Mouse (Mus musculus) intestine, embryonic 14.5 days (tissue): ENCODE results near the gene Chmp2a. TPM values are rescaled to one million over a fixed set of nuclear protein-coding genes. Genes with fewer than 3 reads are reported as not detected.

Experiments
- ATAC-seq: fragments of 200-750 bp; cut with Nextera tagmentation; replicated peaks from 2 replicates; pipeline ENCODE4 v1.8.0; 2017; ENCODE audit warnings: low read depth, moderate number of reproducible peaks, moderate TSS enrichment, moderate library complexity; ENCODE audit not compliant: low FRiP score, low TSS enrichment
- DNase-seq: peaks from one replicate; pipeline ENCODE4 v3.0.0-alpha.2; 2018; ENCODE audit warnings: low spot score
- H3K27ac ChIP-seq: fragments of 300-500 bp; sonication (generic); 2 replicates; pipeline ENCODE4 v1.5.1; 2014; ENCODE audit warnings: low read depth, mild to moderate bottlenecking, control low read depth
- H3K27me3 ChIP-seq: fragments of 300-500 bp; sonication (generic); replicated peaks from 2 replicates; pipeline ENCODE4 v1.6.1; 2014; ENCODE audit warnings: low read length, control low read depth; ENCODE audit not compliant: control insufficient read depth, insufficient read depth
- H3K36me3 ChIP-seq: fragments of 300-500 bp; sonication (generic); 2 replicates; pipeline ENCODE4 v1.6.1; 2014; ENCODE audit warnings: low read length, control low read depth; ENCODE audit not compliant: control insufficient read depth, insufficient read depth
- H3K4me1 ChIP-seq: fragments of 300-500 bp; sonication (generic); replicated peaks from 2 replicates; pipeline ENCODE4 v1.6.1; 2014; ENCODE audit warnings: low read length, control low read depth, mixed read lengths; ENCODE audit not compliant: control insufficient read depth, insufficient read depth
- H3K4me2 ChIP-seq: fragments of 300-500 bp; sonication (generic); 2 replicates; pipeline ENCODE4 v1.6.1; 2014; ENCODE audit warnings: low read length
- H3K4me3 ChIP-seq: fragments of 300-500 bp; sonication (generic); 2 replicates; pipeline ENCODE4 v1.5.1; 2014; ENCODE audit warnings: low read depth, low read length, control low read depth, mixed read lengths
- H3K9ac ChIP-seq: fragments of 300-500 bp; sonication (generic); 2 replicates; pipeline ENCODE4 v1.6.1; 2014; ENCODE audit warnings: mild to moderate bottlenecking, low read length
- H3K9me3 ChIP-seq: fragments of 300-500 bp; sonication (generic); 2 replicates; pipeline ENCODE4 v1.6.1; 2016; ENCODE audit warnings: low read length, control low read depth; ENCODE audit not compliant: control insufficient read depth
- WGBS: fragments of 180-500 bp; shearing (Covaris S2); extraction: QIAGEN DNeasy Blood & Tissue Kit; methylation state at CpG from one replicate; pipeline ENCODE4 v1.1.7; 2014; 5-methylcytosine and 5-hydroxymethylcytosine counted together
- polyA plus RNA-seq: library from polyadenylated mRNA; unstranded; fragments of >200 nt; fragmentation: Nextera tagmentation; extraction: Ambion mirVana; gene quantifications from 2 replicates; pipeline ENCODE4 v1.2.1, GENCODE M21; 2014

Chmp2a gene
- polyA plus RNA-seq, 1 experiment from 2014 or later, result 161 TPM

- Histone ChIP-seq H3K4me1 (no peaks in the 10 kb centered on the region; the same call in 1 of the 2 replicates), H3K27me3 (no peaks in the 10 kb centered on the region), H3K36me3 (no peaks in the 10 kb centered on the region), H3K9me3 (no peaks in the 10 kb centered on the region), H3K27ac (no peak overlapping the region), H3K9ac (no peak overlapping the region), H3K4me2 (no peak overlapping the region), H3K4me3 (no peak overlapping the region)
- DNase-seq (no peak), ATAC-seq (no peak)
- 90% methylated on average over 13 of the region's 13 CpGs for WGBS
These were observed 18.4 kb upstream of the Chmp2a start for GRCm38 (mm10) chr7:13053001-13053400.

GRCm38 (mm10) chr7:13046084-13046483 lies 11.5 kb upstream of the Chmp2a start:
- no peak overlapping the region for H3K4me3 ChIP-seq
- 9% methylated on average over 2 of the region's 2 CpGs for WGBS
- peaks cover 6% of the 10 kb centered on the region; the same call in 1 of the 2 replicates for H3K9me3 ChIP-seq
- ATAC-seq (peak; percentile 44; the same call in 1 of the 2 replicates), DNase-seq (peak; percentile 80)
- peaks cover 42% of the 10 kb centered on the region for H3K27me3 ChIP-seq
- no peak overlapping the region for H3K9ac ChIP-seq
- no peak overlapping the region for H3K4me2 ChIP-seq
- H3K27ac ChIP-seq, result no peak overlapping the region
- H3K4me1 ChIP-seq, result peaks cover 7% of the 10 kb centered on the region; the same call in 1 of the 2 replicates
- H3K36me3 ChIP-seq, result no peaks in the 10 kb centered on the region

- Histone ChIP-seq H3K4me2 (peak overlapping the region; percentile 92), H3K27me3 (peaks cover 42% of the 10 kb centered on the region), H3K36me3 (no peaks in the 10 kb centered on the region), H3K27ac (no peak overlapping the region), H3K4me1 (peaks cover 8% of the 10 kb centered on the region), H3K9me3 (peaks cover 6% of the 10 kb centered on the region; the same call in 1 of the 2 replicates), H3K4me3 (peak overlapping the region; percentile 49), H3K9ac (peak overlapping the region; percentile 56)
- no peak for DNase-seq
- ATAC-seq, result no peak
- WGBS, result 5% methylated on average over 23 of the region's 23 CpGs
These were observed 9.6 kb upstream of the Chmp2a start for GRCm38 (mm10) chr7:13044254-13044625.

- Histone ChIP-seq H3K27ac (no peak overlapping the region), H3K36me3 (no peaks in the 10 kb centered on the region), H3K9ac (peak overlapping the region; percentile 56), H3K4me2 (peak overlapping the region; percentile 92), H3K4me1 (peaks cover 14% of the 10 kb centered on the region), H3K4me3 (peak overlapping the region; percentile 49), H3K9me3 (peaks cover 6% of the 10 kb centered on the region; the same call in 1 of the 2 replicates), H3K27me3 (peaks cover 42% of the 10 kb centered on the region)
- DNase-seq (peak; percentile 76), ATAC-seq (0 out of 2 replicates have a peak, but pooled peaks have one; percentile 13)
- 4% methylated on average over 86 of the region's 88 CpGs for WGBS
These were observed 9.0 kb upstream of the Chmp2a start for GRCm38 (mm10) chr7:13043445-13044253.

GRCm38 (mm10) chr7:13043120-13043444 lies 8.5 kb upstream of the Chmp2a start:
- Histone ChIP-seq H3K4me3 (peak overlapping the region; percentile 49), H3K27ac (no peak overlapping the region), H3K9me3 (peaks cover 6% of the 10 kb centered on the region; the same call in 1 of the 2 replicates), H3K4me1 (peaks cover 15% of the 10 kb centered on the region), H3K9ac (no peak overlapping the region), H3K4me2 (peak overlapping the region; percentile 92), H3K27me3 (peaks cover 42% of the 10 kb centered on the region), H3K36me3 (no peaks in the 10 kb centered on the region)
- DNase-seq (peak; percentile 51), ATAC-seq (no peak)
- WGBS, result 38% methylated on average over 16 of the region's 16 CpGs

- H3K4me1 ChIP-seq, result peaks cover 15% of the 10 kb centered on the region
These were observed 7.9 kb upstream of the Chmp2a start for GRCm38 (mm10) chr7:13042511-13042910.

GRCm38 (mm10) chr7:13041256-13041655 lies 6.6 kb upstream of the Chmp2a start:
- H3K4me1 ChIP-seq, result peaks cover 21% of the 10 kb centered on the region
- no peak overlapping the region for H3K4me3 ChIP-seq
- no peak for ATAC-seq
- H3K9me3 ChIP-seq, result peaks cover 6% of the 10 kb centered on the region; the same call in 1 of the 2 replicates
- no peak overlapping the region for H3K4me2 ChIP-seq
- no peak overlapping the region for H3K9ac ChIP-seq
- H3K27ac ChIP-seq, result no peak overlapping the region
- 71% methylated on average over 1 of the region's 1 CpGs for WGBS
- no peak for DNase-seq
- H3K27me3 ChIP-seq, result peaks cover 42% of the 10 kb centered on the region
- H3K36me3 ChIP-seq, result peaks cover 4% of the 10 kb centered on the region

More at GRCm38 (mm10) chr7:13042511-13042910, 7.9 kb upstream of the Chmp2a start:
- H3K27ac ChIP-seq, result no peak overlapping the region
- DNase-seq, result peak; percentile 47
- H3K4me3 ChIP-seq, result no peak overlapping the region
- H3K4me2 ChIP-seq, result no peak overlapping the region
- no peak overlapping the region for H3K9ac ChIP-seq
- no peak for ATAC-seq
- peaks cover 6% of the 10 kb centered on the region; the same call in 1 of the 2 replicates for H3K9me3 ChIP-seq
- 74% methylated on average over 6 of the region's 6 CpGs for WGBS
- no peaks in the 10 kb centered on the region for H3K36me3 ChIP-seq
- peaks cover 42% of the 10 kb centered on the region for H3K27me3 ChIP-seq

GRCm38 (mm10) chr7:13039181-13039580 lies 4.6 kb upstream of the Chmp2a start:
- Histone ChIP-seq H3K4me2 (peak overlapping the region; percentile 72), H3K4me1 (peaks cover 24% of the 10 kb centered on the region), H3K9me3 (peaks cover 6% of the 10 kb centered on the region; the same call in 1 of the 2 replicates), H3K36me3 (peaks cover 16% of the 10 kb centered on the region), H3K27me3 (peaks cover 28% of the 10 kb centered on the region), H3K9ac (peak overlapping the region; percentile 94), H3K27ac (peak overlapping the region; percentile 100), H3K4me3 (peak overlapping the region; percentile 61)
- DNase-seq (no peak), ATAC-seq (no peak)
- WGBS, result 86% methylated on average over 1 of the region's 1 CpGs
